Mouse (Mus musculus) thymus, adult 2 months (tissue): Measurements from ENCODE around the gene Atp10a.

Experiments used
- CTCF ChIP-seq: fragments of 200-500 bp; IDR thresholded peaks from 2 replicates; pipeline ENCODE4 v1.5.1; 2012; ENCODE audit warnings: mild to moderate bottlenecking, control low read depth, low read length, moderate library complexity, borderline replicate concordance; ENCODE audit not compliant: control insufficient read depth, poor library complexity, insufficient read depth; ENCODE audit errors: extremely low read depth
- POLR2A ChIP-seq: fragments of 200-500 bp; IDR thresholded peaks from 2 replicates; pipeline ENCODE4 v1.6.1; 2012; ENCODE audit warnings: mild to moderate bottlenecking, low read length, control low read depth, moderate library complexity; ENCODE audit not compliant: control insufficient read depth, poor library complexity, insufficient read depth; ENCODE audit errors: extremely low read depth

GRCm38 (mm10) chr7:58730831-58731230, 74.9 kb downstream of the Atp10a start:
- TF ChIP-seq CTCF (no peak), POLR2A (no peak)
